In genomic region chr1:55865274-55865673, GRCm38 (mm10) we compare ENCODE assay signal across 18 mouse cellular contexts.
A peak's percentile ranks its signal among the peaks of the same experiment; 100 is the strongest.
DNase-seq lines count a peak whose midpoint lies in the region; ATAC-seq and TF ChIP-seq lines count a peak whose summit lies in the region.
"Had no signal": no experiment of that assay in that cellular context is flagged by ENCODE, and none has a peak within 500 bp of the region (broad histone marks: within the 10 kb centered on the region; RNA-seq: fewer than 3 reads in every experiment).

No protein-coding gene starts in this region.

- no peaks in the 10 kb centered on the region for H3K4me1 ChIP-seq in intestine, embryonic 14.5 days (replicated peaks; ENCODE audit: control insufficient read depth, insufficient read depth, low read length)
- H3K4me1 ChIP-seq in intestine, embryonic 15.5 days (replicated peaks), result no peaks in the 10 kb centered on the region
- no peaks in the 10 kb centered on the region for H3K4me1 ChIP-seq in lung, postnatal 0 days (ENCODE audit: insufficient read depth, low read depth, low read length)
- H3K4me1 ChIP-seq: hindbrain, embryonic 12.5 days had no signal

- H3K4me2 ChIP-seq in intestine, embryonic 14.5 days (ENCODE audit: low read length), result no peak overlapping the region
- no peak overlapping the region for H3K4me2 ChIP-seq in intestine, embryonic 15.5 days (replicated peaks)
- H3K4me2 ChIP-seq in lung, postnatal 0 days (replicated peaks; ENCODE audit: low read depth, low read length), result no peak overlapping the region
- H3K4me2 ChIP-seq: heart, embryonic 11.5 days; hindbrain, embryonic 12.5 days; limb, embryonic 12.5 days had no signal

- no peaks in the 10 kb centered on the region for H3K36me3 ChIP-seq in intestine, embryonic 14.5 days (ENCODE audit: control insufficient read depth, insufficient read depth, low read length)
- H3K36me3 ChIP-seq in intestine, embryonic 15.5 days, result no peaks in the 10 kb centered on the region
- no peaks in the 10 kb centered on the region for H3K36me3 ChIP-seq in lung, postnatal 0 days (ENCODE audit: insufficient read depth, low read length)
- H3K36me3 ChIP-seq: hindbrain, embryonic 12.5 days; limb, embryonic 12.5 days had no signal

- DNase-seq in intestine, embryonic 14.5 days (ENCODE audit: low spot score), result no peak
- peak; percentile 68 for DNase-seq in lung, postnatal 0 days (ENCODE audit: low spot score)
- no peak for DNase-seq in lung, postnatal 36 days
- DNase-seq in fibroblast of lung, adult 2 months (ENCODE audit: low read depth), result peak; percentile 46
- no peak for DNase-seq in urinary bladder, postnatal 36 days (ENCODE audit: low spot score in 2 of 2)
- DNase-seq: adrenal gland, postnatal 25 days; cerebellum, adult 9-10 months; gastrocnemius, postnatal 25 days; kidney, adult 18-20 months; midbrain, embryonic 14.5 days; thymus, postnatal 4 days had no signal

- peak; percentile 56; the same call in 1 of the 2 replicates for TF ChIP-seq EP300 in lung, postnatal 0 days (IDR thresholded peaks at IDR 0.05)

- no peak for ATAC-seq in intestine, embryonic 14.5 days (replicated peaks; ENCODE audit: low FRiP score, low TSS enrichment, low read depth)
- ATAC-seq in intestine, embryonic 15.5 days, result no peak
- peak; percentile 90 for ATAC-seq in lung, postnatal 0 days
- ATAC-seq in erythroblast, adult 5-6 weeks (replicated peaks; ENCODE audit: low FRiP score, poor library complexity, severe bottlenecking), result no peak
- ATAC-seq: CD4-positive, CD25-positive, alpha-beta regulatory T cell, adult 4 months had no signal

- H3K27ac ChIP-seq in intestine, embryonic 14.5 days (ENCODE audit: low read depth), result 0 out of 2 replicates have a peak overlapping the region, but pooled peaks have one; percentile 27
- no peak overlapping the region for H3K27ac ChIP-seq in intestine, embryonic 15.5 days
- no peak overlapping the region for H3K27ac ChIP-seq in lung, postnatal 0 days (ENCODE audit: low read length)
- H3K27ac ChIP-seq: hindbrain, embryonic 12.5 days; left cerebral cortex, adult 2 months; limb, embryonic 12.5 days had no signal

- H3K27me3 ChIP-seq in intestine, embryonic 14.5 days (replicated peaks; ENCODE audit: control insufficient read depth, insufficient read depth, low read length), result no peaks in the 10 kb centered on the region
- H3K27me3 ChIP-seq in intestine, embryonic 15.5 days (replicated peaks), result no peaks in the 10 kb centered on the region
- no peaks in the 10 kb centered on the region for H3K27me3 ChIP-seq in lung, postnatal 0 days (replicated peaks; ENCODE audit: insufficient read depth, low read length)
- H3K27me3 ChIP-seq: hindbrain, embryonic 12.5 days; limb, embryonic 12.5 days had no signal

- no peak for TF ChIP-seq CTCF in lung, postnatal 0 days (IDR thresholded peaks at IDR 0.05)

- WGBS in intestine, embryonic 14.5 days, result 60% methylated on average over 4 of the region's 4 CpGs
- 55% methylated on average over 4 of the region's 4 CpGs for WGBS in intestine, embryonic 15.5 days
- WGBS in lung, postnatal 0 days, result 53% methylated on average over 4 of the region's 4 CpGs

- no peak overlapping the region for H3K9ac ChIP-seq in intestine, embryonic 14.5 days (ENCODE audit: low read length)
- no peak overlapping the region for H3K9ac ChIP-seq in intestine, embryonic 15.5 days
- H3K9ac ChIP-seq in lung, postnatal 0 days (replicated peaks; ENCODE audit: low read depth), result no peak overlapping the region
- H3K9ac ChIP-seq: hindbrain, embryonic 12.5 days; limb, embryonic 12.5 days had no signal

- H3K9me3 ChIP-seq in intestine, embryonic 14.5 days (ENCODE audit: control insufficient read depth, low read length), result no peaks in the 10 kb centered on the region
- H3K9me3 ChIP-seq in intestine, embryonic 15.5 days, result no peaks in the 10 kb centered on the region
- H3K9me3 ChIP-seq in lung, postnatal 0 days (ENCODE audit: low read length), result no peaks in the 10 kb centered on the region
- H3K9me3 ChIP-seq: hindbrain, embryonic 12.5 days; limb, embryonic 12.5 days had no signal

- H3K4me3 ChIP-seq in intestine, embryonic 14.5 days (ENCODE audit: low read depth, low read length), result no peak overlapping the region
- H3K4me3 ChIP-seq in intestine, embryonic 15.5 days (replicated peaks), result no peak overlapping the region
- no peak overlapping the region for H3K4me3 ChIP-seq in lung, postnatal 0 days (ENCODE audit: low read depth, low read length)
- H3K4me3 ChIP-seq: hindbrain, embryonic 12.5 days; left cerebral cortex, adult 2 months; limb, embryonic 12.5 days had no signal

Comparison
In these comparisons a context has a peak if more than half of its experiments do, and no peak if none do; other contexts are left out.
1. DNase-seq: peak in lung, postnatal 0 days (single experiment) and fibroblast of lung, adult 2 months (single experiment); none in intestine, embryonic 14.5 days (single experiment), lung, postnatal 36 days (single experiment) and urinary bladder, postnatal 36 days (0 of 2).